Mouse (Mus musculus) hindbrain, embryonic 16.5 days (tissue): ENCODE measurements around the gene Npr3. TPM values are rescaled to one million over a fixed set of nuclear protein-coding genes. Genes with fewer than 3 reads are reported as not detected.

Source experiments
- ATAC-seq: fragments of 200-750 bp; cut with Nextera tagmentation; 2 replicates; pipeline ENCODE4 v1.8.0; 2017; ENCODE audit warnings: moderate TSS enrichment, moderate library complexity
- H3K27ac ChIP-seq: fragments of 300-500 bp; sonication (generic); 2 replicates; pipeline ENCODE4 v1.5.1; 2014; ENCODE audit warnings: low read depth, mild to moderate bottlenecking, control low read depth, low read length, moderate library complexity
- H3K27me3 ChIP-seq: fragments of 300-500 bp; sonication (generic); replicated peaks from 2 replicates; pipeline ENCODE4 v1.6.1; 2014; ENCODE audit warnings: low read length; ENCODE audit not compliant: control insufficient read depth, insufficient read depth
- H3K36me3 ChIP-seq: fragments of 300-500 bp; sonication (generic); 2 replicates; pipeline ENCODE4 v1.6.1; 2014; ENCODE audit warnings: mild to moderate bottlenecking, low read length, moderate library complexity, mixed read lengths; ENCODE audit not compliant: control insufficient read depth, insufficient read depth
- H3K4me1 ChIP-seq: fragments of 300-500 bp; sonication (generic); 2 replicates; pipeline ENCODE4 v1.6.1; 2014; ENCODE audit warnings: low read depth, low read length; ENCODE audit not compliant: control insufficient read depth, insufficient read depth
- H3K4me2 ChIP-seq: fragments of 300-500 bp; sonication (generic); 2 replicates; pipeline ENCODE4 v1.6.1; 2014; ENCODE audit warnings: mild to moderate bottlenecking, low read length, control low read depth, moderate library complexity
- H3K4me3 ChIP-seq: fragments of 300-500 bp; sonication (generic); 2 replicates; pipeline ENCODE4 v1.5.1; 2014; ENCODE audit warnings: mild to moderate bottlenecking, low read length, control low read depth, moderate library complexity
- H3K9ac ChIP-seq: fragments of 300-500 bp; sonication (generic); 2 replicates; pipeline ENCODE4 v1.6.1; 2014; ENCODE audit warnings: low read depth, mild to moderate bottlenecking, control low read depth, low read length, moderate library complexity
- H3K9me3 ChIP-seq: fragments of 300-500 bp; sonication (generic); 2 replicates; pipeline ENCODE4 v1.6.1; 2014; ENCODE audit warnings: mild to moderate bottlenecking, low read length, moderate library complexity; ENCODE audit not compliant: control insufficient read depth
- WGBS: fragments of 180-500 bp; shearing (Covaris S2); extraction: QIAGEN DNeasy Blood & Tissue Kit; methylation state at CpG from one replicate; pipeline ENCODE4 v1.1.7; 2014; 5-methylcytosine and 5-hydroxymethylcytosine counted together
- polyA plus RNA-seq: library from polyadenylated mRNA; unstranded; fragments of >200 nt; fragmentation: Nextera tagmentation; extraction: Ambion mirVana; gene quantifications from 2 replicates; pipeline ENCODE4 v1.2.1, GENCODE M21; 2015

The Npr3 gene
- polyA plus RNA-seq, 1 experiment from 2014 or later, result 1.1 TPM

- no peaks in the 10 kb centered on the region for H3K27me3 ChIP-seq
- no peaks in the 10 kb centered on the region for H3K4me1 ChIP-seq
- no peak overlapping the region for H3K4me2 ChIP-seq
- H3K9me3 ChIP-seq, result no peaks in the 10 kb centered on the region; the same call in 1 of the 2 replicates
- no peaks in the 10 kb centered on the region for H3K36me3 ChIP-seq
- WGBS, result 89% methylated on average over 9 of the region's 9 CpGs
- no peak overlapping the region for H3K4me3 ChIP-seq
- ATAC-seq, result no peak
- no peak overlapping the region for H3K27ac ChIP-seq
- no peak overlapping the region for H3K9ac ChIP-seq
These were observed 7.0 kb upstream of the Npr3 start for GRCm38 (mm10) chr15:11914101-11914500.

GRCm38 (mm10) chr15:11909875-11910274 lies 2.8 kb upstream of the Npr3 start:
- H3K27ac ChIP-seq, result no peak overlapping the region
- no peak overlapping the region for H3K4me3 ChIP-seq
- no peak for ATAC-seq
- no peaks in the 10 kb centered on the region for H3K9me3 ChIP-seq
- no peak overlapping the region for H3K9ac ChIP-seq
- H3K27me3 ChIP-seq, result peaks cover 12% of the 10 kb centered on the region
- H3K36me3 ChIP-seq, result no peaks in the 10 kb centered on the region
- 52% methylated on average over 6 of the region's 6 CpGs for WGBS
- no peak overlapping the region for H3K4me2 ChIP-seq
- H3K4me1 ChIP-seq, result peaks cover 21% of the 10 kb centered on the region

GRCm38 (mm10) chr15:11908166-11908565 lies 1.1 kb upstream of the Npr3 start:
- H3K27me3 ChIP-seq, result peaks cover 18% of the 10 kb centered on the region
- H3K9ac ChIP-seq, result no peak overlapping the region
- WGBS, result 7% methylated on average over 11 of the region's 11 CpGs
- H3K27ac ChIP-seq, result no peak overlapping the region
- no peaks in the 10 kb centered on the region for H3K9me3 ChIP-seq
- H3K4me2 ChIP-seq, result peak overlapping the region; percentile 38
- ATAC-seq, result no peak
- H3K4me1 ChIP-seq, result peaks cover 36% of the 10 kb centered on the region
- H3K36me3 ChIP-seq, result no peaks in the 10 kb centered on the region
- H3K4me3 ChIP-seq, result peak overlapping the region; percentile 13; the same call in 1 of the 2 replicates

- WGBS, result under 1% methylated on average over 36 of the region's 36 CpGs
- H3K9ac ChIP-seq, result peak overlapping the region; percentile 50; the same call in 1 of the 2 replicates
- no peaks in the 10 kb centered on the region for H3K9me3 ChIP-seq
- peak overlapping the region; percentile 56 for H3K4me3 ChIP-seq
- peaks cover 36% of the 10 kb centered on the region for H3K4me1 ChIP-seq
- H3K27ac ChIP-seq, result no peak overlapping the region
- peaks cover 20% of the 10 kb centered on the region for H3K27me3 ChIP-seq
- peak overlapping the region; percentile 99 for H3K4me2 ChIP-seq
- no peaks in the 10 kb centered on the region for H3K36me3 ChIP-seq
- 0 out of 2 replicates have a peak, but pooled peaks have one; percentile 22 for ATAC-seq
These were observed 991 bp downstream of the Npr3 start for GRCm38 (mm10) chr15:11906021-11906570.

GRCm38 (mm10) chr15:11904848-11905672 lies 2.0 kb downstream of the Npr3 start:
- Histone ChIP-seq H3K36me3 (no peaks in the 10 kb centered on the region), H3K4me1 (peaks cover 36% of the 10 kb centered on the region), H3K4me3 (peak overlapping the region; percentile 56), H3K4me2 (peak overlapping the region; percentile 99), H3K27ac (no peak overlapping the region), H3K9me3 (no peaks in the 10 kb centered on the region), H3K9ac (peak overlapping the region; percentile 60), H3K27me3 (peaks cover 20% of the 10 kb centered on the region)
- WGBS, result 1% methylated on average over 90 of the region's 90 CpGs
- ATAC-seq, result peak; percentile 66

GRCm38 (mm10) chr15:11904043-11904847 lies 2.8 kb downstream of the Npr3 start:
- peak; percentile 50 for ATAC-seq
- Histone ChIP-seq H3K27ac (no peak overlapping the region), H3K4me3 (peak overlapping the region; percentile 56), H3K9me3 (no peaks in the 10 kb centered on the region), H3K27me3 (peaks cover 20% of the 10 kb centered on the region), H3K4me1 (peaks cover 36% of the 10 kb centered on the region), H3K36me3 (no peaks in the 10 kb centered on the region), H3K9ac (peak overlapping the region; percentile 62), H3K4me2 (peak overlapping the region; percentile 99)
- WGBS, result under 1% methylated on average over 48 of the region's 48 CpGs

- Histone ChIP-seq H3K4me3 (peak overlapping the region; percentile 56), H3K4me2 (peak overlapping the region; percentile 99), H3K9ac (peak overlapping the region; percentile 62), H3K36me3 (no peaks in the 10 kb centered on the region), H3K27me3 (peaks cover 19% of the 10 kb centered on the region), H3K9me3 (no peaks in the 10 kb centered on the region), H3K27ac (no peak overlapping the region), H3K4me1 (peaks cover 36% of the 10 kb centered on the region)
- ATAC-seq, result 0 out of 2 replicates have a peak, but pooled peaks have one; percentile 6
- 4% methylated on average over 34 of the region's 34 CpGs for WGBS
These were observed 3.7 kb downstream of the Npr3 start for GRCm38 (mm10) chr15:11903196-11904042.

GRCm38 (mm10) chr15:11897617-11898016 lies 9.5 kb downstream of the Npr3 start:
- Histone ChIP-seq H3K36me3 (no peaks in the 10 kb centered on the region), H3K27me3 (no peaks in the 10 kb centered on the region), H3K4me3 (no peak overlapping the region), H3K9me3 (no peaks in the 10 kb centered on the region), H3K4me2 (no peak overlapping the region), H3K27ac (no peak overlapping the region), H3K4me1 (no peaks in the 10 kb centered on the region), H3K9ac (no peak overlapping the region)
- 95% methylated on average over 8 of the region's 8 CpGs for WGBS
- ATAC-seq, result no peak
